Mouse (Mus musculus): Measurements from ENCODE around the gene Snip1. TPM values are rescaled to one million over a fixed set of nuclear protein-coding genes. Genes with fewer than 3 reads are reported as not detected.
A peak's percentile ranks its signal among the peaks of the same experiment; 100 is the strongest.

Gene Snip1
- 17.2 and 19.1 TPM in 2 replicates for polyA plus RNA-seq (2012; rRNA removed)

GRCm38 (mm10) chr4:125066490-125067370 is at the start of gene Snip1:
Snip1 (plus strand) TSS chr4:125066672.
- Histone ChIP-seq H3K27me3 (ENCODE audit: control insufficient read depth, insufficient read depth, low read length) (no peaks in the 10 kb centered on the region), H3K4me1 (ENCODE audit: control insufficient read depth, insufficient read depth, low read length) (peaks cover 5% of the 10 kb centered on the region), H3K36me3 (ENCODE audit: control insufficient read depth, insufficient read depth, low read length) (no peaks in the 10 kb centered on the region; the same call in 1 of the 2 replicates), H3K27ac (ENCODE audit: control insufficient read depth, insufficient read depth, low read depth, low read length) (peak within 1 kb of the TSS; percentile 85), H3K4me3 (ENCODE audit: control insufficient read depth, low read depth, low read length) (peak within 1 kb of the TSS; percentile 92)
- TF ChIP-seq POLR2A (IDR thresholded peaks at IDR 0.05; ENCODE audit: control insufficient read depth, low read depth, low read length) (peak; percentile 97), CTCF (IDR thresholded peaks at IDR 0.05; ENCODE audit: control insufficient read depth, insufficient read depth, insufficient replicate concordance, low read depth, low read length) (no peak)

- TF ChIP-seq POLR2A (IDR thresholded peaks at IDR 0.05; ENCODE audit: control insufficient read depth, low read depth, low read length), result peak; percentile 24; the same call in 1 of the 2 replicates
- no peak for TF ChIP-seq CTCF (IDR thresholded peaks at IDR 0.05; ENCODE audit: control insufficient read depth, insufficient read depth, insufficient replicate concordance, low read depth, low read length)
- Histone ChIP-seq H3K36me3 (ENCODE audit: control insufficient read depth, insufficient read depth, low read length) (no peaks in the 10 kb centered on the region), H3K27me3 (ENCODE audit: control insufficient read depth, insufficient read depth, low read length) (no peaks in the 10 kb centered on the region), H3K4me3 (ENCODE audit: control insufficient read depth, low read depth, low read length) (no peak overlapping the region), H3K27ac (ENCODE audit: control insufficient read depth, insufficient read depth, low read depth, low read length) (peak overlapping the region; percentile 43), H3K4me1 (ENCODE audit: control insufficient read depth, insufficient read depth, low read length) (peaks cover 2% of the 10 kb centered on the region)
These were observed 49.0 kb upstream of the Snip1 start for GRCm38 (mm10) chr4:125017431-125017830.

- no peak overlapping the region for H3K4me3 ChIP-seq (ENCODE audit: control insufficient read depth, low read depth, low read length)
- TF ChIP-seq CTCF (IDR thresholded peaks at IDR 0.05; ENCODE audit: control insufficient read depth, insufficient read depth, insufficient replicate concordance, low read depth, low read length) (peak; percentile 17; the same call in 1 of the 2 replicates), POLR2A (IDR thresholded peaks at IDR 0.05; ENCODE audit: control insufficient read depth, low read depth, low read length) (no peak)
- no peaks in the 10 kb centered on the region for H3K36me3 ChIP-seq (ENCODE audit: control insufficient read depth, insufficient read depth, low read length)
- peaks cover 2% of the 10 kb centered on the region for H3K4me1 ChIP-seq (ENCODE audit: control insufficient read depth, insufficient read depth, low read length)
- no peaks in the 10 kb centered on the region for H3K27me3 ChIP-seq (ENCODE audit: control insufficient read depth, insufficient read depth, low read length)
- H3K27ac ChIP-seq (ENCODE audit: control insufficient read depth, insufficient read depth, low read depth, low read length), result no peak overlapping the region
These were observed 45.5 kb upstream of the Snip1 start for GRCm38 (mm10) chr4:125020780-125021538.

- H3K4me3 ChIP-seq (ENCODE audit: control insufficient read depth, low read depth, low read length), result peak overlapping the region; percentile 98
- peak; percentile 100 for TF ChIP-seq POLR2A (IDR thresholded peaks at IDR 0.05; ENCODE audit: control insufficient read depth, low read depth, low read length)
- no peak for TF ChIP-seq CTCF (IDR thresholded peaks at IDR 0.05; ENCODE audit: control insufficient read depth, insufficient read depth, insufficient replicate concordance, low read depth, low read length)
These were observed 36.4 kb upstream of the Snip1 start for GRCm38 (mm10) chr4:125029891-125030614.

GRCm38 (mm10) chr4:125034341-125034740 is 32.1 kb upstream of the Snip1 start:
- H3K4me1 ChIP-seq (ENCODE audit: control insufficient read depth, insufficient read depth, low read length), result no peaks in the 10 kb centered on the region; the same call in 1 of the 2 replicates
- TF ChIP-seq CTCF (IDR thresholded peaks at IDR 0.05; ENCODE audit: control insufficient read depth, insufficient read depth, insufficient replicate concordance, low read depth, low read length) (no peak), POLR2A (IDR thresholded peaks at IDR 0.05; ENCODE audit: control insufficient read depth, low read depth, low read length) (no peak)
- H3K4me3 ChIP-seq (ENCODE audit: control insufficient read depth, low read depth, low read length), result no peak overlapping the region
- H3K27ac ChIP-seq (ENCODE audit: control insufficient read depth, insufficient read depth, low read depth, low read length), result no peak overlapping the region
- H3K36me3 ChIP-seq (ENCODE audit: control insufficient read depth, insufficient read depth, low read length), result no peaks in the 10 kb centered on the region
- H3K27me3 ChIP-seq (ENCODE audit: control insufficient read depth, insufficient read depth, low read length), result no peaks in the 10 kb centered on the region

More at GRCm38 (mm10) chr4:125029891-125030614, 36.4 kb upstream of the Snip1 start:
- Histone ChIP-seq H3K27ac (ENCODE audit: control insufficient read depth, insufficient read depth, low read depth, low read length) (peak overlapping the region; percentile 95), H3K36me3 (ENCODE audit: control insufficient read depth, insufficient read depth, low read length) (no peaks in the 10 kb centered on the region), H3K4me1 (ENCODE audit: control insufficient read depth, insufficient read depth, low read length) (no peaks in the 10 kb centered on the region; the same call in 1 of the 2 replicates), H3K27me3 (ENCODE audit: control insufficient read depth, insufficient read depth, low read length) (no peaks in the 10 kb centered on the region)

- Histone ChIP-seq H3K27ac (ENCODE audit: control insufficient read depth, insufficient read depth, low read depth, low read length) (no peak overlapping the region), H3K36me3 (ENCODE audit: control insufficient read depth, insufficient read depth, low read length) (peaks cover 7% of the 10 kb centered on the region), H3K4me1 (ENCODE audit: control insufficient read depth, insufficient read depth, low read length) (no peaks in the 10 kb centered on the region), H3K27me3 (ENCODE audit: control insufficient read depth, insufficient read depth, low read length) (no peaks in the 10 kb centered on the region), H3K4me3 (ENCODE audit: control insufficient read depth, low read depth, low read length) (no peak overlapping the region)
- no peak for TF ChIP-seq CTCF (IDR thresholded peaks at IDR 0.05; ENCODE audit: control insufficient read depth, insufficient read depth, insufficient replicate concordance, low read depth, low read length)
- no peak for TF ChIP-seq POLR2A (IDR thresholded peaks at IDR 0.05; ENCODE audit: control insufficient read depth, low read depth, low read length)
These were observed 22.0 kb upstream of the Snip1 start for GRCm38 (mm10) chr4:125044454-125044853.
